Mouse (Mus musculus) right cerebral cortex, adult 2 months (tissue): ENCODE measurements around the gene Bcl11b.

Source experiments
- DNase-seq, 2 experiments: peaks; one replicate each; pipeline ENCODE4 v3.0.0; 2021 to 2022; ENCODE audit warnings: low spot score in 2 of 2

Bcl11b gene

DNA sequence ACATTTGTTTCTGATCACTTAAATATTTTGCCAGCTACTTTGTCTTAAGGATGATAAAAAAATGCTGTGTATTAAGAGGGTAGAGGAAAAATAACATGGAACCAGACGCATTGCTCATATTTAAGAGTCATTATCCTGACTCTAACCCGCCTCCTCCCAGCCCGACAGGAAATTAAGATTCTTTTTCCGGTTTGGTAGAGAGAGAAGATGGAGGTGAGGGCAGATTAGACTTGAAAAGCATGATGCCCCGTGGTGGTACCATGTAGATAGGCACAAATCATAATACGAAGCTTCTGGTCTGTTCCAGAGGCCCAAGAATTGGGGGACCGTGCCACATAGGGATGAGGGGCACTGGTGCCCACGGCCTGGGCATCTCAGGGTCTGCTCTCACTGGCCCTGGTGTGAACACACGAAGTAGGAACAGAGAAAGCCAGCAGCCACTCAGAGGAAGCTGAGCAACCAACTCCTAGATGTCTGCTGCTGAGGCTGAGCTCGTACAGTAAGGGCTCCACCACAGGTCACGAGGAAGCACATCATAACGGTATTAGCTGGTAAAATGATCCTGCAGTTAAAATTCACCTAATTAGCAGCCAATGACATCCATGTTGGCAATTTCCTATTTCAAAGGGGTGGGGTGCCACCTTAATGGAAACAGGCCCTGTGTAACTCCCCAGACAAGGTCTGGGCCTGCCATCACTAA is 32.2 kb downstream of the Bcl11b start:
- DNase-seq = no peak

DNA sequence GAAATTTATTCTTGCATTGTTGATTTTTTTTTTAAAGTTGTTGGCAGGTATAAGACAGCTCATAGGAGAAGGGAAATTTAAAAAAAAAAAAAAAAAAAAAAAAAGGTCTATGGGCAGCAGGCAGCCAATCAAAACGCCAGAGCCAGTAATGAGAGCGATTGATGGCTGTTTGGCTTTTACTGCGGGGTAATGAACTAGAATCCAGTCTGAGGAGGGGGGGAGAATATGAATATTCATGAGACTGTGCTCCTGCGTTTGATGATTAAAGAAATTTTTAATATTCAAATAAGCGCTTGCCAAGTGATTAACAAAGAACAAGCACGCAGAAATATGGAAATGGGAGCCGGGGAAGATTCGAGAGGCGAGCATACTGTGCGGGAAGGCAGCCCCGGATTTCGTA is 32.8 kb downstream of the Bcl11b start:
- DNase-seq = no peak

- peak; percentile 53 to 74 for DNase-seq
These were observed 33.5 kb downstream of the Bcl11b start for GRCm38 (mm10) chr12:107969841-107970371.

GRCm38 (mm10) chr12:107969126-107969525 is 34.3 kb downstream of the Bcl11b start:
- no peak for DNase-seq

GRCm38 (mm10) chr12:107968331-107968730 is 35.1 kb downstream of the Bcl11b start:
- DNase-seq = no peak

GRCm38 (mm10) chr12:107967026-107967425 is 36.4 kb downstream of the Bcl11b start:
- DNase-seq = no peak

DNA sequence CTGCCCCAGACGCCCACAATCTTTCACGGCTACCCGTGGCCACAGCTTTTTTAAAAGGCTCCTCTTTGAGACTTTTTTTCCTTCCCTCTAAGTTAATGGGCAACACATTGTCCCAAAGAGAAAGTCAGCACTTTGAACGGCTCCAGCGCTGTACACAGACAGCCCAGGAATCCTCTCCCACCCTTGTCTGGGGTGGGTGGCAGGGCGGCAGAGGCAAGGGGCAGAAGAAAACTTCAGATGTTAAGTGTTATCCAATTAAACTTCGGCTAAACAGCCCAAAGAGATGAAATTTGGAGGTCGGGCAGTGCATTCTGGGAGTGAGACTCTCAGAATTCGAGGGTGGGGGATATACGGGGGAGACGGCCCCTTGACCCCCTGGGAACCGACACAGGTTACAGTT is 38.3 kb downstream of the Bcl11b start:
- DNase-seq = no peak

DNA sequence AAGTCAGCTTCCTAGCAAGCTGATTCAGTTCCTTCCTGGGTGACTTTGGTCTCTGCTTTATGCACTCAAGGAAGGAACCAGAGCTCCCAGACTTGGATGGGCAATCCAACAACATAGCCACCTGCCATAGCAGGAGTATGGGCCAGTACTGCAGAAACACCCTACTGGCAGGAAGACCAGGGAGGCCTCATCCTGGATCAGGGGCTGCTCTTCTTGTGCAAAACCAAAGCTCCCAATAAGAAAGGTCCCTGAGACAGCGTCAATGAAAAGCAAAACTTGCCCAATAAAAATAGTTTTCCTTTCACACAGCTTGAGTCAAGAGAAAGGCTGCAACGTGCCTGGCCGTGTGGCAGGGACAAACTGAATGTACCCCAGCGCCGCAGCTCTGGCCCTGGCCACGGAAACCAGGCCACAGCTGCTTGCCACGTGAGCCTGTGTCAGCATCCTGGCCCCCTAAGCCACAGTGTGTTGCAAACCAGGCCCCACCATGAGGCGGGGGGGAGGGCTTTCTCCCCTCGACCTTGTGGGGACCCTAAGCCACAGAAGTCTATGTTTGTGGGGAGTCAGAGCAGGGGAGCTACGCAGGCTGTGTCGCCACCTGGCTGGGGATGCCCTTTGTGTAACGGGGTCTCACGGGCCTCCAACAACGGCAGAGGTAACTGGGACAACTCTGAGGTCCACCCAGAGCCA is 38.9 kb downstream of the Bcl11b start:
- no peak for DNase-seq

DNA sequence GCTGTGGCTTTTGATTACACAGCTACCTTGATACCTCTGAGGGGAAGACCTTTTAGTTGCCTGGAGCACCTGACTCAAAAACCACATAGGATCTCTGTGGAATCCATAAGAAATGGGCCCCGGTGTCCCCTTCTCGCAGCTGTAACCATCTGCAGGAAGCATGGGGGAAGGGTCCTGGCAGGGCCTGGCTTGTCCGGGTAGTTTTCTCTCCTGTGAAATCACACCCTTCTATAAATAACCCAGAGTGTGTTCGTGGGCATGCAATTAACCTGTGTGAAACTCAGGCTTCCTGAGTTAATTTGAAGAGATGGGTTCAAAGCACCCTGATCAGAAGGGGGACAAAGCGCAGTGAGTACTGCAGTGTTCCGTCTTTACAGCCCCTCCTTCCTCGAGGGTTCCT is 40.5 kb downstream of the Bcl11b start:
- no peak for DNase-seq

GRCm38 (mm10) chr12:107961843-107962242 is 41.6 kb downstream of the Bcl11b start:
- DNase-seq = no peak

DNA sequence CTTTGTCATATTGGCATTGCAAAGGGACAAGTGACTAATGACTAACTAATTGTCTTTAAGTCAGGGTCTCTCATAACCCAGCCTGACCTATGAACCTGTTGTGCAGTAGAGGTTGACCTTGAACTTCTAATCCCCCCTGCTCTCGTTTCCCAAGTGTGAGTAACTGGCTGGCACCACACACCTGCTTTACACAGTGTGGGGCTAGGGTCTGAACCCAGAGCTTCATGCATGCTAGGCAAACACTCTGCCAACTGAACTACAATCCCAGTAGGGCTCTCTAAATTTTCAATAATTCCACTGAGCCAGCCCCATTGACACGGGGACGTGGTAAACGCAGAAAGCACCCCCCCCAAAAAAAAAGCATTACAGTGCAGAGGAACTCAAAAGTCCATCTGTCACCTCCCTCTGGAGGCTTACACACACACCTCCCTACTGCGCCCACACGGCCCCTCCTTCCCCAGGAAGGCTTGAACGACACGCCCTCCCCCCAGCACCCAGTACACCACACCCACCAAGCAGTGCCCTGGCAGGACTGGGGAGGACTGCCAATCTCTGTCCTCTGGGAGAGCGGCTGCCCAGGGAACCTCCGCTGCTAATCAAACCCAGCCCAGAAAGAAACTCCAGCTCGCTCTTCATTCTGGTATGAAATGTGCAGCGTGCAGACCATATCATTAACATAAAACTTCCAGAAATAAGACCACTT is 42.5 kb downstream of the Bcl11b start:
- peak; percentile 47 to 51 for DNase-seq

DNA sequence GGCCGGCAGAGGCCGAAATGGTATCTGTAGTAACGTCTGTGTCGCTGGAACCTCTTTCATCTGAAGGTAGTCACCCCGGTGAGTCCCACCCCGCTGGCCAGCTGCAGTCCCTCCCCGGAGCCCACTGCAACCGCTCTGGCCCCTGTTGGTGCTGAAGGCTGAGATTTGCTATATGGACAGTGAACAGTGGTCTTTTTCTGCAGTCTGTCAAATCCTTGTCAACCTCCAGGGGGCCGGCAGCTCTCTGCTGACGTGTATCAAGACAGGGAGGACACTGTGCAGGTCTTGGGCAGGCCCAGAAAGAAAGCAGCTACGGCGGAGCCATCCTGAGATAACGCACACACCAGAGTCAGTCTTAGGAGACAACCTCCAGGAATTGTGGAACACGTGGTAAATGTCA is 43.0 kb downstream of the Bcl11b start:
- DNase-seq = no peak

DNA sequence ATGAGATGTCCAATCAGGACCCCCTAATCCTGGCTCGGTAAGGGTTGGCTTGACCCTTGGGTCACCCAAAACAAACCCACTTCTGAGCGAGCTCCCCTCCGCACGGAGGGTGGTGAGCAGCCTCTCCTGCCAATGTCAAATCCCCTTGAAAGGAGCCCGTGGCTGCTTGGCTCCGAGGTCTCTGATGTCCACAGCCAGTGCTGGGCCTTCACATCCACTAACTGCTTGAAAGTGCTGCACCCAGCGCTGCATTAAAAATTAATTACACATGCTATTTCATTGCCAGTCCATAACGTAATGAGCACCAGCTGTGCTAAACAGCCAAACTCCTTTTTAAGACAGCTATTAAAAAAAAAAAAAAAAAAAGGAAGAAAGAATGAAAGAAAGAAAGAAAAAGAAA is 43.5 kb downstream of the Bcl11b start:
- no peak for DNase-seq

DNA sequence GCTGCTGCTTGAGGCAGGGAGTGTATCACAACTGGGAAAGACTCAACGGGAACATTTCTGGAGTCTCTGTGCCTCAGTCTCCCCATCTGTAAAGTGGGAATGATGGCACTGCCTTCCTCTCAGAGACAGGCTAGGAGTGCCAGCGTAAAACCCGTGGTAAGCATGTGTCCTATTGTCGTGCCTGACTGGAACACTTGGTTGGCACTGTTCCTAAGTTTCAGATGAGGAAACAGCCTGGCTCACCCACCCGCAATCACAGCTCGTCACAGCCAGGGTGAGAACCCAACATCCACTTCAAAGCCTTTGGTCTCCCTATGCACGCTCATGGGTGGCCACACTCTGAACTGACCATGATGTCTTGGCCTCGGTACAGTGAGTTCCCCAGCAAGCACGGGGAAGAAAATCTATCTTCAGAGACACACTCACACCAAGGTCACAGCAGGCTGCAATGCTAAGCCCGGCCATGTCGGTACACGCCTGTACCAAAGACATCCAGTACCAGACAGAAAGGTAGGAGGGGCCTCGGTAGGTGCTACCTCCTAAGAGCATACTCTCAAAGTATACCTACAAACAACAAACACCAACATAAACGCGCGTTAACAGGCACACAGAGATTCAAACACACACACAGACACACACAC is 50.2 kb downstream of the Bcl11b start:
- DNase-seq = no peak

DNA sequence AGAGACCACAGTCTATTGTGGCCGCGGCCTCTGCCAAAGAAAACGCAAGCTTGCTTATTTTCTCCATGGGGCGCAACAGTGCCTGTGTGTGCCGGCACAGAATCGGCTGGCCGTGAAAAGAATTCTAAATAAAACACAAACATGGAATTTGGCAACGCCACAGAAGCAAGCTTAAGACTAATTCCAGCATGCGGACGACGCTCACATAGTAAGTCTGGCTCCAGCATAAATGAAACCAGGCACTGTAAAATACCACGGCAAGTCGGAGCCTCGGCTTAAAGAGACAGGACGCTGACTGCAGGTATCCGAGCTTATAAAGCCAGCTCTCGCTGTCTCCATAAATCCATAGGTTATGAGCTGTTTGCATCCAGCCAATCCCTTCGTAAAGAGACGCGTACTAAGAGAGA is 51.1 kb downstream of the Bcl11b start:
- DNase-seq = peak; percentile 55 to 58

DNA sequence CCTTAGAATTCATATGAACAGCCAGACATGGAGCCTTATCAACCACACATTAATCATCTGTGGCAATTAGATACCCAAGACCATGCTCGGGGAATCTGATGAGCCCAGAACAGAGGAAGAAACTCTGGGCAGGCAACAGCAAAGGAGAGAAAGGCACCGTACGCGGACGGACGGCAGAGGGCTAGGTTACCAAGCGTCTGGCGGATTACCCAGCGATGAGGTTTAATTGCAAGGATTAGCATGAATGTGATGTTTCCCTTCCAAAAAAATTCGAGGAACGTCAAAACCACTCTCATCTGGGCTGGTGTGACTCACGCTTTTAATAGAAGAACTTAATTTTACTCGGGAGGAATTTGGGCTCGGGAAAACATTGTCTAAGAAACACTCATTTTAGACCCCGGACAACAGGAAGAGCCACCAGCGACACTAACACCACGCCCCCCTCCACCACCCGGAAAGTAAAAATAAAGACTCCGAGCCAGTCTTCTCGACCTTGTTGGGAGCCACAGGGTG is 52.7 kb downstream of the Bcl11b start:
- no peak for DNase-seq

DNA sequence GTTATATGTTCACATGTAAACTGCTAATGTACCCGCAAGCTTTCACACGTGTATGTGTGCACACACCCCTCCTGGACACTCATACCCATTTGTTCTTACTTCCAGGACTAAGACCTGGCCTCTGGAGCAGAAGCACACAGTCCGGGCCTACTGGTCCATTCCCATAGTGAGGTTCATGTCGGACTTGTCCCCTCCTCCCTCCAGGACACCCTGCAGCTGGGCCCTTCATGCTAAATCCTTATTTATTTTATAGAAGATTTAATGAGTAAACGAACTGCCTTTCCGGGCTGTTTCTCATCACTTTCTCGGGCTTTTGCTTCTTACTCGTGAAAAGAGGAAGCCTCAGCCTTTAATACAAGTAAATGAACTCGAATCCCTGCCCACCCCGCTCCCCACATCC is 54.0 kb downstream of the Bcl11b start:
- DNase-seq = no peak

DNA sequence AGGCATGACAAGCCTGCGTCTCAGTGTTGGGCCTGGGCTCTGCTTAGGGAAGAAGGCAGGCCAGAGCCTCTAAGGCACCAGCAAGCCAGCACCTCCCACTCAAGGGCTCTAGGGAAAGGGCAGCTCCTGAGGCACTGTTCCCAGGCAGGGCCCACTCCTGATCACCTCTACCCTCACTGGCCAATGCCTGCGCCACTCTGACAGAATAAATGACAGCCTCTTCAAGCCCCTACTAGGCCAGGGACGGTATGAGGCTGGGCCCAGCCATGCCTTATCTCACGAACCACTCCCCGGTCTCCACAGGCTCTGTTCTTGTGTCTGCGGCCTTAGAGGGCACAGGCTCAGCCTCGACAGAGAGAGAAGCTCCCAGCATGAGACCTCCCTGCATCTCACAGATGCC is 61.3 kb downstream of the Bcl11b start:
- no peak for DNase-seq

GRCm38 (mm10) chr12:107940774-107941173 is 62.6 kb downstream of the Bcl11b start:
- no peak for DNase-seq

DNA sequence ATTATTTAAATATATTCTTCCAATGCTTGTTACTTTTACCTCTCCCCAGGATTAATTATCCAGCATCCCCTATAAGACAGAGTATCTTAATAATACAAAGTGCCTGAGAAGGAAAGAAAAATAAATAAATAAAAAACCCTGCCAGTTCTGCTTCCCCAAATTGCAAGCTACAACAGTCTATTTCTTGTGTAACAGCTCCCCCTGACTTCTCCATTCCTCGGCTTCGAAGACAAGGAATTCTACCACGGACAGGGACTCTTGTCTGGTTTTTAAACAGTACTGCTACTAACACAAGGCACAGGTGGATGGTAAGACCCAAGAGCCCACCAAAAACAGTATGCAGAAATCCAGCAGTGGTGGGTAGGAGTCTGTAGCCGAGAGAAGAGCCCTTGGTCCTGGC is 64.2 kb downstream of the Bcl11b start:
- no peak for DNase-seq

DNA sequence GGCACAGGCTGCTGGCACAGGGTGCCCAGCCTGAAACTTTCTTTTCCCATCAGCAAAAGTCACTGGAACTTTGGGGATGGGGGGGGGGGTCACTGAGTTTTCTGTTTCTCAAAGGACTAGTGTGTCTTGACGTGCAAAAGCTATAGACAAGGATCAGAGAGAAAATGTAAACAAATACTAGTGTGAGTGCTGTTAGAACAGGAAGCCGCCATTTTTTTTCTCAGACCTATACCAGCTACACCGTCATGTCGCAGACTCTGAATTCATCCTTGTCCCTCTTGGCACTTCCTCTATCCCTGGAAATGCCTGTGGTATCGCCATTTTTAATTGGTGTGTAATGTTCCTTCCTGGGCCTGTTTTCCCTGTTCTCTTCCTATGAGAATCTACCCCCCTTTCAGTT is 66.4 kb downstream of the Bcl11b start:
- DNase-seq = no peak

- no peak for DNase-seq
These were observed 67.0 kb downstream of the Bcl11b start for GRCm38 (mm10) chr12:107936406-107936805.
